ENCODE assay signal across 34 mouse cellular contexts in the genomic region with DNA sequence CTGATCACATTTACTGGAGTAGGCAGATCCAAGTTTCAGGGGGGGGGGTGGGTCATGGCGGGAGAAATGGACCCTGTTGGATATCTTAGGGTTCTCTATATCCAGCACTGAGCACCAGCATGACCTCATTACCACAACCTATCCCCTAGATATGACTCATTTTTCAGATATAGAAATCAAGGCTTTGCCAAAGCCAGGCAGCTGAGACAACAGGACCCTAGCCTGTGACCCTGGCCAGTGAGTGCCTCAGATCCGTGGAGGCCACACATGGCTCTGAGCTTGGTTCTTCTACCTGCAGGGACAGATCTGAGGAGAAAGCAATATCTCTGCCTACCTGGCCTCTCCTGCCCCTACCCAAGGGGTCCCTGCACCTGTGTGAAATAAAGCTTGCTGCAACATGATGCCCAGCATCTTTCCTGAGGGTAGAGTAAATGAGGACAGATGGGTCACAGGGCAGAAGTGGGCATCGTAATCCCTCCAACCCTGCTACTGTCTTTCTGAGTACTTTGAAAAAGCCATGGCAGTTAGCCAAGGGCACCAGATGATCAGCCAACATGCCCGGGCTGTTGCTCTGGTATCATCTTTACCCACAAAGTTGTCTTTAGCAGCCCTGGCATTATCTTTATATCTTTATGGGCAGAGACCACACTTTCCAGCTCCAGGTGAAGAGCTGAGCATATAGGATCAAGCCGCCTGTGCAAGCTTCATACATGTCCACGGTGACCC. TPM values are rescaled to one million over a fixed set of nuclear protein-coding genes. Genes with fewer than 3 reads are reported as not detected.
DNase-seq lines count a peak whose midpoint lies in the region; TF ChIP-seq lines count a peak whose summit lies in the region.
"Had no signal": no experiment of that assay in that cellular context is flagged by ENCODE, and none has a peak within 500 bp of the region (broad histone marks: within the 10 kb centered on the region; RNA-seq: fewer than 3 reads in every experiment).

No protein-coding gene starts in this region.

- no peak overlapping the region for H3K4me3 ChIP-seq in left cerebral cortex, adult 2 months
- H3K4me3 ChIP-seq in C2C12 (ENCODE audit: insufficient read depth, poor library complexity, severe bottlenecking) = no peak overlapping the region
- H3K4me3 ChIP-seq: embryonic facial prominence, embryonic 15.5 days; gastrocnemius, adult 2 months; heart, embryonic 12.5 days; hindbrain, embryonic 12.5 days; limb, embryonic 10.5 days; liver, embryonic 15.5 days; lung, embryonic 15.5 days; neural tube, embryonic 15.5 days had no signal

- DNase-seq in cerebellum, postnatal 10 days = peak; percentile 56 to 57
- no peak for DNase-seq in cerebellum, adult 9-10 months
- DNase-seq in left cerebral cortex, postnatal 4 days = peak; percentile 29
- DNase-seq in left cerebral cortex, adult 2 months (ENCODE audit: extremely low spot score in 1 of 2, low spot score in 2 of 2) = no peak
- no peak for DNase-seq in lung, postnatal 14 days
- DNase-seq in gastrocnemius, adult 8-10 months (ENCODE audit: low spot score in 2 of 2) = no peak
- DNase-seq: cerebellum, adult 11 months; gastrocnemius, adult 2 months; heart, postnatal 14 days; kidney, adult 18-20 months; liver; midbrain, embryonic 14.5 days; right cerebral cortex, postnatal 25 days; spleen, adult 18-20 months had no signal

- H3K79me2 ChIP-seq in C2C12 (ENCODE audit: control insufficient read depth, insufficient read depth) = no peaks in the 10 kb centered on the region

- peaks cover 3% of the 10 kb centered on the region for H3K27me3 ChIP-seq in C2C12 (ENCODE audit: control insufficient read depth, insufficient read depth, insufficient read length)
- H3K27me3 ChIP-seq: embryonic facial prominence, embryonic 15.5 days; heart, embryonic 12.5 days; hindbrain, embryonic 12.5 days; liver, embryonic 15.5 days; lung, embryonic 15.5 days; neural tube, embryonic 15.5 days had no signal

- H3K36me3 ChIP-seq in C2C12 (ENCODE audit: control insufficient read depth, insufficient read depth) = no peaks in the 10 kb centered on the region
- H3K36me3 ChIP-seq: embryonic facial prominence, embryonic 15.5 days; heart, embryonic 12.5 days; hindbrain, embryonic 12.5 days; limb, embryonic 10.5 days; liver, embryonic 15.5 days; lung, embryonic 15.5 days; neural tube, embryonic 15.5 days had no signal

- no peaks in the 10 kb centered on the region for H3K79me3 ChIP-seq in C2C12 (ENCODE audit: low read depth)

- H3ac ChIP-seq in C2C12 (ENCODE audit: control insufficient read depth, insufficient read length, low read depth) = no peak overlapping the region

- no peak overlapping the region for H3K27ac ChIP-seq in left cerebral cortex, adult 2 months
- H3K27ac ChIP-seq: embryonic facial prominence, embryonic 15.5 days; gastrocnemius, adult 2 months; hindbrain, embryonic 12.5 days; kidney, postnatal 0 days; limb, embryonic 10.5 days; liver, embryonic 15.5 days; lung, embryonic 15.5 days; neural tube, embryonic 15.5 days had no signal

- intact Hi-C loops in left cerebral cortex, postnatal 4 days (cut with DNase I) = no loop called here
- intact Hi-C loops in left cerebral cortex, adult 2 months (cut with DNase I) = no loop called here

- no peak for TF ChIP-seq CTCF in left cerebral cortex, adult 2 months (IDR thresholded peaks at IDR 0.05)
- no peak for TF ChIP-seq CTCF in C2C12 (IDR thresholded peaks at IDR 0.05; ENCODE audit: control insufficient read depth, insufficient read depth, insufficient read length)

TF ChIP-seq in C2C12, 6 proteins besides CTCF, POLR2A, EP300 and RAD21:
- TF ChIP-seq MYOD1 (IDR thresholded peaks at IDR 0.05; ENCODE audit: control insufficient read depth, insufficient read length, low read depth) (peak; percentile 95), MYOG (IDR thresholded peaks at IDR 0.05; ENCODE audit: control insufficient read depth, extremely low read depth, insufficient read length) (no peak), FOSL1 (IDR thresholded peaks at IDR 0.05; ENCODE audit: insufficient read depth, low read length, poor library complexity, severe bottlenecking) (peak; percentile 7)

RNA-seq across cellular contexts. Expression of a gene that starts 3.7 kb away (rescaled TPM):
- total RNA-seq in left cerebral cortex, postnatal 4 days (2021) = not detected
- total RNA-seq in left cerebral cortex, adult 2 months (2021) = not detected
- polyA plus RNA-seq in C2C12 (2012; fragmentation: generic; extraction: Trizol) = not detected
- total RNA-seq in gastrocnemius, adult 8-10 months (2022) = not detected
- total RNA-seq: adrenal gland, postnatal 36 days; common myeloid progenitor, adult 5-6 weeks; gastrocnemius, adult 2 months; heart, postnatal 14 days; layer of hippocampus, postnatal 10 days; left cerebral cortex, adult 8-10 months; megakaryocyte-erythroid progenitor cell, adult 5-6 weeks had no signal
- polyA plus RNA-seq: embryonic facial prominence, embryonic 15.5 days; forebrain, embryonic 14.5 days; frontal cortex, adult 2 months; heart, embryonic 12.5 days; hindbrain, embryonic 12.5 days; inflammation-experienced regulatory T-cells, adult 6 months; kidney, postnatal 0 days; large intestine, adult 2 months; limb, embryonic 10.5 days; liver, embryonic 15.5 days; lung, embryonic 15.5 days; midbrain, embryonic 14.5 days; neural tube, embryonic 15.5 days; thymus, postnatal 0 days; urinary bladder, adult 2 months had no signal

RNA-seq across cellular contexts. Expression of a gene that starts 8.5 kb away (rescaled TPM):
- total RNA-seq in left cerebral cortex, postnatal 4 days (2021) = not detected
- total RNA-seq in left cerebral cortex, adult 2 months (2021) = not detected
- not detected for polyA plus RNA-seq in C2C12 (2012; fragmentation: generic; extraction: Trizol)
- total RNA-seq in gastrocnemius, adult 8-10 months (2022) = 1 to 10 TPM; 3.5 to 8.6 (median 5.2) TPM
- total RNA-seq: adrenal gland, postnatal 36 days; common myeloid progenitor, adult 5-6 weeks; layer of hippocampus, postnatal 10 days; left cerebral cortex, adult 8-10 months; megakaryocyte-erythroid progenitor cell, adult 5-6 weeks had no signal
- polyA plus RNA-seq: embryonic facial prominence, embryonic 15.5 days; forebrain, embryonic 14.5 days; frontal cortex, adult 2 months; heart, embryonic 12.5 days; hindbrain, embryonic 12.5 days; inflammation-experienced regulatory T-cells, adult 6 months; kidney, postnatal 0 days; large intestine, adult 2 months; limb, embryonic 10.5 days; liver, embryonic 15.5 days; midbrain, embryonic 14.5 days; neural tube, embryonic 15.5 days had no signal

RNA-seq across cellular contexts. Expression of a gene that starts 15.2 kb away (rescaled TPM):
- total RNA-seq in left cerebral cortex, postnatal 4 days (2021) = not detected
- total RNA-seq in left cerebral cortex, adult 2 months (2021) = not detected
- polyA plus RNA-seq in C2C12 (2012; fragmentation: generic; extraction: Trizol) = not detected
- total RNA-seq in gastrocnemius, adult 8-10 months (2022) = not detected
- total RNA-seq: adrenal gland, postnatal 36 days; common myeloid progenitor, adult 5-6 weeks; gastrocnemius, adult 2 months; heart, postnatal 14 days; layer of hippocampus, postnatal 10 days; left cerebral cortex, adult 8-10 months; megakaryocyte-erythroid progenitor cell, adult 5-6 weeks had no signal
- polyA plus RNA-seq: embryonic facial prominence, embryonic 15.5 days; forebrain, embryonic 14.5 days; frontal cortex, adult 2 months; heart, embryonic 12.5 days; hindbrain, embryonic 12.5 days; inflammation-experienced regulatory T-cells, adult 6 months; kidney, postnatal 0 days; large intestine, adult 2 months; limb, embryonic 10.5 days; liver, embryonic 15.5 days; lung, embryonic 15.5 days; midbrain, embryonic 14.5 days; neural tube, embryonic 15.5 days; thymus, postnatal 0 days had no signal

RNA-seq across cellular contexts. Expression of a gene that starts 21.1 kb away (rescaled TPM):
- total RNA-seq in left cerebral cortex, postnatal 4 days (2021) = not detected
- total RNA-seq in left cerebral cortex, adult 2 months (2021) = not detected
- not detected for polyA plus RNA-seq in C2C12 (2012; fragmentation: generic; extraction: Trizol)
- not detected for total RNA-seq in gastrocnemius, adult 8-10 months (2022)
- total RNA-seq: adrenal gland, postnatal 36 days; common myeloid progenitor, adult 5-6 weeks; gastrocnemius, adult 2 months; heart, postnatal 14 days; layer of hippocampus, postnatal 10 days; left cerebral cortex, adult 8-10 months; megakaryocyte-erythroid progenitor cell, adult 5-6 weeks had no signal
- polyA plus RNA-seq: embryonic facial prominence, embryonic 15.5 days; forebrain, embryonic 14.5 days; frontal cortex, adult 2 months; heart, embryonic 12.5 days; hindbrain, embryonic 12.5 days; kidney, postnatal 0 days; large intestine, adult 2 months; limb, embryonic 10.5 days; liver, embryonic 15.5 days; lung, embryonic 15.5 days; midbrain, embryonic 14.5 days; neural tube, embryonic 15.5 days had no signal

RNA-seq across cellular contexts. Expression of a gene that starts 33.6 kb away (rescaled TPM):
- total RNA-seq in left cerebral cortex, postnatal 4 days (2021) = 1 to 10 TPM; 1.0 to 1.6 TPM
- total RNA-seq in left cerebral cortex, adult 2 months (2021) = under 1 TPM; 0.25 to 0.70 TPM
- 0.14 TPM for polyA plus RNA-seq in C2C12 (2012; fragmentation: generic; extraction: Trizol)
- 1 to 10 TPM in 3 of 4 experiments, under 1 TPM in 1; 0.41 to 4.2 (median 1.9) TPM for total RNA-seq in gastrocnemius, adult 8-10 months (2022)
- total RNA-seq: megakaryocyte-erythroid progenitor cell, adult 5-6 weeks had no signal

Comparison
In these comparisons a context has a peak if more than half of its experiments do, and no peak if none do; other contexts are left out.
1. DNase-seq: peak in cerebellum, postnatal 10 days (2 of 2) and left cerebral cortex, postnatal 4 days (single experiment); none in cerebellum, adult 9-10 months (single experiment), left cerebral cortex, adult 2 months (0 of 2), lung, postnatal 14 days (single experiment) and gastrocnemius, adult 8-10 months (0 of 2).
2. RNA of a gene that starts 8.5 kb away (total RNA-seq): 3.5 to 8.6 TPM in gastrocnemius, adult 8-10 months; not detected in left cerebral cortex, postnatal 4 days and not detected in left cerebral cortex, adult 2 months; every median in the first group is over 4 times any median in the second.